Mouse (Mus musculus) intestine, postnatal 0 days (tissue): ENCODE data around the gene Rabl6. TPM values are rescaled to one million over a fixed set of nuclear protein-coding genes. Genes with fewer than 3 reads are reported as not detected.

Experiments
- ATAC-seq: fragments of 200-750 bp; cut with Nextera tagmentation; 2 replicates; pipeline ENCODE4 v1.8.0; 2017; ENCODE audit warnings: mild to moderate bottlenecking, moderate TSS enrichment, moderate library complexity
- H3K27ac ChIP-seq: fragments of 300-500 bp; sonication (generic); 2 replicates; pipeline ENCODE4 v1.5.1; 2014; ENCODE audit warnings: mild to moderate bottlenecking, low read depth, low read length, moderate library complexity
- H3K27me3 ChIP-seq: fragments of 300-500 bp; sonication (generic); replicated peaks from 2 replicates; pipeline ENCODE4 v1.6.1; 2014; ENCODE audit warnings: low read length, mixed read lengths; ENCODE audit not compliant: control insufficient read depth, insufficient read depth
- H3K36me3 ChIP-seq: fragments of 300-500 bp; sonication (generic); 2 replicates; pipeline ENCODE4 v1.6.1; 2014; ENCODE audit warnings: mild to moderate bottlenecking, moderate library complexity; ENCODE audit not compliant: control insufficient read depth, insufficient read depth
- H3K4me1 ChIP-seq: fragments of 300-500 bp; sonication (generic); replicated peaks from 2 replicates; pipeline ENCODE4 v1.6.1; 2014; ENCODE audit warnings: antibody characterized with exemption, low read length, mixed read lengths; ENCODE audit not compliant: control insufficient read depth, insufficient read depth
- H3K4me2 ChIP-seq: fragments of 300-500 bp; sonication (generic); replicated peaks from 2 replicates; pipeline ENCODE4 v1.6.1; 2014; ENCODE audit warnings: low read depth, mild to moderate bottlenecking, moderate library complexity
- H3K4me3 ChIP-seq: fragments of 300-500 bp; sonication (generic); 2 replicates; pipeline ENCODE4 v1.5.1; 2014; ENCODE audit warnings: low read depth, low read length
- H3K9ac ChIP-seq: fragments of 300-500 bp; sonication (generic); 2 replicates; pipeline ENCODE4 v1.6.1; 2014; ENCODE audit warnings: mild to moderate bottlenecking, low read depth, low read length
- H3K9me3 ChIP-seq: fragments of 300-500 bp; sonication (generic); 2 replicates; pipeline ENCODE4 v1.6.1; 2016; ENCODE audit warnings: mixed run types; ENCODE audit not compliant: control insufficient read depth
- CTCF ChIP-seq: sonication (generic); IDR thresholded peaks from 2 replicates; pipeline ENCODE4 v1.5.1; 2016; ENCODE audit warnings: low read depth, mild to moderate bottlenecking, control low read depth, antibody characterized with exemption, moderate library complexity
- WGBS: fragments of 180-500 bp; shearing (Covaris S2); extraction: QIAGEN DNeasy Blood & Tissue Kit; methylation state at CpG from one replicate; pipeline ENCODE4 v1.1.7; 2014; 5-methylcytosine and 5-hydroxymethylcytosine counted together
- polyA plus RNA-seq: library from polyadenylated mRNA; unstranded; fragments of >200 nt; fragmentation: Nextera tagmentation; extraction: Ambion mirVana; gene quantifications from 2 replicates; pipeline ENCODE4 v1.2.1, GENCODE M21; 2015

The Rabl6 gene
- polyA plus RNA-seq, 1 experiment from 2014 or later = 26.8 TPM

GRCm38 (mm10) chr2:25639890-25640289 lies 31.6 kb upstream of the Rabl6 start:
- Histone ChIP-seq H3K4me2 (no peak overlapping the region), H3K9me3 (no peaks in the 10 kb centered on the region), H3K36me3 (no peaks in the 10 kb centered on the region), H3K27ac (no peak overlapping the region), H3K9ac (no peak overlapping the region), H3K27me3 (no peaks in the 10 kb centered on the region), H3K4me3 (no peak overlapping the region), H3K4me1 (no peaks in the 10 kb centered on the region)
- 18% methylated on average over 6 of the region's 6 CpGs for WGBS
- no peak for ATAC-seq
- TF ChIP-seq CTCF = peak; percentile 73

GRCm38 (mm10) chr2:25634046-25634445 lies 25.7 kb upstream of the Rabl6 start:
- H3K9me3 ChIP-seq = no peaks in the 10 kb centered on the region
- H3K36me3 ChIP-seq = no peaks in the 10 kb centered on the region
- TF ChIP-seq CTCF = peak; percentile 43
- no peak overlapping the region for H3K4me2 ChIP-seq
- H3K4me1 ChIP-seq = no peaks in the 10 kb centered on the region
- no peak overlapping the region for H3K4me3 ChIP-seq
- no peak overlapping the region for H3K27ac ChIP-seq
- no peaks in the 10 kb centered on the region for H3K27me3 ChIP-seq
- no peak for ATAC-seq
- WGBS = 53% methylated on average over 1 of the region's 1 CpGs
- no peak overlapping the region for H3K9ac ChIP-seq

GRCm38 (mm10) chr2:25633616-25634015 lies 25.3 kb upstream of the Rabl6 start:
- no peak overlapping the region for H3K9ac ChIP-seq
- no peak overlapping the region for H3K4me3 ChIP-seq
- WGBS = 81% methylated on average over 3 of the region's 3 CpGs
- H3K4me1 ChIP-seq = no peaks in the 10 kb centered on the region
- no peak overlapping the region for H3K4me2 ChIP-seq
- H3K36me3 ChIP-seq = no peaks in the 10 kb centered on the region
- ATAC-seq = no peak
- H3K9me3 ChIP-seq = no peaks in the 10 kb centered on the region
- H3K27me3 ChIP-seq = no peaks in the 10 kb centered on the region
- TF ChIP-seq CTCF = no peak
- H3K27ac ChIP-seq = no peak overlapping the region

- no peak for TF ChIP-seq CTCF
- WGBS = 62% methylated on average over 4 of the region's 4 CpGs
- Histone ChIP-seq H3K9ac (no peak overlapping the region), H3K27me3 (no peaks in the 10 kb centered on the region), H3K27ac (no peak overlapping the region), H3K36me3 (no peaks in the 10 kb centered on the region), H3K9me3 (no peaks in the 10 kb centered on the region), H3K4me1 (no peaks in the 10 kb centered on the region), H3K4me2 (no peak overlapping the region), H3K4me3 (no peak overlapping the region)
- ATAC-seq = no peak
Measured at GRCm38 (mm10) chr2:25628738-25629137, 20.4 kb upstream of the Rabl6 start.

- Histone ChIP-seq H3K9ac (no peak within 1 kb of the TSS), H3K36me3 (no peaks in the 10 kb centered on the region), H3K27ac (no peak within 1 kb of the TSS), H3K9me3 (no peaks in the 10 kb centered on the region), H3K4me2 (no peak within 1 kb of the TSS), H3K4me1 (no peaks in the 10 kb centered on the region), H3K27me3 (no peaks in the 10 kb centered on the region), H3K4me3 (no peak within 1 kb of the TSS)
- 67% methylated on average over 6 of the region's 6 CpGs for WGBS
- no peak for TF ChIP-seq CTCF
- ATAC-seq = no peak
Measured at GRCm38 (mm10) chr2:25627811-25628210, 19.5 kb upstream of the Rabl6 start, which contains the start of gene Fcna. TSS of gene Fcna (minus strand) at chr2:25628030.

- WGBS = 54% methylated on average over 5 of the region's 5 CpGs
- Histone ChIP-seq H3K36me3 (no peaks in the 10 kb centered on the region), H3K4me3 (no peak overlapping the region), H3K9ac (no peak overlapping the region), H3K27ac (no peak overlapping the region), H3K27me3 (no peaks in the 10 kb centered on the region), H3K9me3 (no peaks in the 10 kb centered on the region), H3K4me2 (no peak overlapping the region), H3K4me1 (no peaks in the 10 kb centered on the region)
- ATAC-seq = no peak
- no peak for TF ChIP-seq CTCF
Measured at GRCm38 (mm10) chr2:25625986-25626385, 17.7 kb upstream of the Rabl6 start.
